Mouse (Mus musculus) gastrocnemius, adult 8-10 months (tissue): Measurements from ENCODE around the gene Paqr6. TPM values are rescaled to one million over a fixed set of nuclear protein-coding genes. Genes with fewer than 3 reads are reported as not detected.
"Not testable (repeated sequence)": the region's sequence is repeated elsewhere in the genome, so short reads cannot be mapped to it uniquely, and the experiment has no call there.

Experiments
- DNase-seq, 2 experiments: peaks; one replicate each; pipeline ENCODE4 v3.0.0; 2022; ENCODE audit warnings: low spot score in 2 of 2
- total RNA-seq, 4 experiments: library from RNA; stranded (reverse); gene quantifications; 2 replicates each; pipeline ENCODE4 v1.2.4; 2022

The Paqr6 gene
- total RNA-seq, 4 experiments from 2014 or later, result 0.15 to 0.94 (median 0.56) TPM

DNA sequence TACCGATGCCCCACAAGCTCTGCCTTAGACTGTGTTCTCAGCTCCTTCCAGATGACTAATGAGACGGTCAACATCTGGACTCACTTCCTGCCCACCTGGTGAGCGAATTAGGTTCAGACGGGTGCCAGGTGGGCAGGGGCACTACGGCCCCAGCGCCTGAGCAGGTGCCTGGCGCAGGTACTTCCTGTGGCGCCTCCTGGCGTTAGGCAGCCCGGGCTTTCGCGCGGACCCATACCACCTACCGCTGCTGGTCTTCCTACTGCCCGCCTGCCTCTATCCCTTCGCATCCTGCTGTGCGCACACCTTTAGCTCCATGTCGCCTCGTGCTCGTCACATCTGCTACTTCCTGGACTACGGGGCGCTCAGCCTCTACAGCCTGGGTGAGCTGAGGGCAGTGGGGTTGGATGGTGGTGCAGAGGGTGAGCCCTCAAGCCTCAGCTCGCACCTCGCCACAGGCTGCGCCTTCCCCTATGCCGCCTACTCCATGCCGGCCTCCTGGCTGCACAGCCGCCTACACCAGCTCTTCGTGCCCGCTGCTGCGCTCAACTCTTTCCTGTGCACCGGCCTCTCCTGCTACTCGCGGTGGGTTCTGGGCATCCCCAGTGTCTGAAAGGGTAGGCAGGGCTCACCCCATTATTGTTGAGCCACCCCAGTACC lies 1.4 kb downstream of the Paqr6 start:
- DNase-seq, result no peak

DNA sequence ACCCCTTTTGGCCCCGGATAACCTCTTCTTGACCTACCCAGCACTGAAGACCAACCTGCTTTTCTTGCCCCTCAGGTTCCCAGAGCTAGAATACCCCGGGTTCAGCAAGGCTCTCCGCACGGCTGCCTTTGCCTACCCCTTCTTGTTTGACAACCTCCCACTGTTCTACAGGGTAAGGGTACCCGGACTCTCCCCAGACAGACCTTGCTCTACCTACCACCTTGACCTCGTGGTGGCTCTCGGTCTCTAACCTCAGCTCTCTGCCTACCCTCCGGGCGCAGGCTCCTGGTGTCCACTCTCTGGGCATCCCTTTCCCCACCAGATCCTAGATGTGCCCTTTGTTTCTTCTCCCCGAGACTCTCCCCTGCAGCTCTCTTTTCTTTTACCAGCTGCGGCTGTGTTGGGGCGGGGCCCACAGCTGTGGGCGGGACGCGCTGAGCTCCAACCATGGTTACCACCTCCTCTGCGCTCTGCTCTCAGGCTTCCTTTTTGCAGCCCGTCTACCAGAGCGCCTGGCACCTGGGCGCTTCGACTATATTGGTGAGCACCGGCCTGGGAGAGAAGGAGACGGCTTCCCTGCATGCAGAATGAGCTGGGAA lies 2.5 kb downstream of the Paqr6 start:
- DNase-seq, result not testable (repeated sequence)

DNA sequence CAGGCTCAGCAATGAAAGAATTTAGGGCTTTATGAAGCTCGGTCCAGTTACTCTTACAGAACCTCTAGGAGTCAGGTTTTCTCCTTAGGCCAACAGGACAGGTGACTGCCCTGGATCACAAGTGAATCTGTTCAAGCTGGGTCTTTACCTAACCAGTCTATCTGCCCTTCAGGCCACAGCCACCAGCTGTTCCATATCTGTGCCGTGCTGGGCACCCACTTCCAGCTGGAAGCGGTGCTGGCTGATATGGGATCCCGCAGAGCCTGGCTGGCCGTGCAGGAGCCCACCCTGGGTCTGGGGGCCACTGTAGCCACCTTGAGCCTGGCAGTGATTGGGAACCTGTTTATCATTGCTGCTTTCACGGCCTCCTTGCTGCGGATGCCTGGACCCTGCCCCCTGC lies 3.1 kb downstream of the Paqr6 start:
- not testable (repeated sequence) for DNase-seq

DNA sequence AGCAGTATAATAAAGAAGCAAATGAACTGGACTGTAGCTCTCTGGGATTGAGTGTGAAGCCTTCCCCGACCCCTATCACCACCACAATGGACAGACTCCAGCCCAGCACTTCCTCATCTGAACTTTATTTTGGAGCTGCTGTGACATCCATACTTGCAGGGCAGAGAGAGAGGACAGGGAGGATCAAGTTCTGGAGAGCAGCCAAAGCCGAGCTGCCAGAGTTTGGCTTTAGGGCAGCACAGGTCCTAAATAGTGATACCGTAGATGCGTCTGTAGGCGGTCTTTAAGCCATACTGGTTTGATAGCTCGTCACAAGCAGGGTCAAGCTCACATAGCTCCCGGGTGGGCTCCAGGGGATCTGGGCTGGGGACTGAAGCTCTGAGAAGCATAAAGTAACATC lies 4.1 kb downstream of the Paqr6 start:
- peak; percentile 45 to 68 for DNase-seq

DNA sequence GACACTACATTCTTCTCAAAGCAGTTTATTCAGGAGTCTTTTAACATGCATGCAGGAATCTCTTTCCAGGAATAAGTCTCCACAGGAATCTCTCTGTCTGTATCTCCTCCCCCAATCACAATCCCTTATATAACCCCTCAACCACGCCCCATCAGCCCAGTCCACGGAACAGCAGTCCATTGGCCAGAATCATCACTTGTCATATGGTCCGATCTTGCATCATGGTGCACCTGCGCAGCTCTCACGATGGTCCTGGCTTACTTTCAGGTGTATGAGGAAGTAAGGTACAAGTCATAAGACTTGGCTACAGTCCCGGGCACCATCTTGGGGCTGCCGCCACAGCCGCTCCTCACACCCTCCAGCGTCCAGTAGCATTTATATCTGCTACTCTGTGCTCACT lies 8.3 kb downstream of the Paqr6 start, which contains the start of gene Bglap3:
Gene Bglap3 (minus strand): TSS at position 101 of the 400 bp plus-strand sequence.
- not testable (repeated sequence) for DNase-seq

DNA sequence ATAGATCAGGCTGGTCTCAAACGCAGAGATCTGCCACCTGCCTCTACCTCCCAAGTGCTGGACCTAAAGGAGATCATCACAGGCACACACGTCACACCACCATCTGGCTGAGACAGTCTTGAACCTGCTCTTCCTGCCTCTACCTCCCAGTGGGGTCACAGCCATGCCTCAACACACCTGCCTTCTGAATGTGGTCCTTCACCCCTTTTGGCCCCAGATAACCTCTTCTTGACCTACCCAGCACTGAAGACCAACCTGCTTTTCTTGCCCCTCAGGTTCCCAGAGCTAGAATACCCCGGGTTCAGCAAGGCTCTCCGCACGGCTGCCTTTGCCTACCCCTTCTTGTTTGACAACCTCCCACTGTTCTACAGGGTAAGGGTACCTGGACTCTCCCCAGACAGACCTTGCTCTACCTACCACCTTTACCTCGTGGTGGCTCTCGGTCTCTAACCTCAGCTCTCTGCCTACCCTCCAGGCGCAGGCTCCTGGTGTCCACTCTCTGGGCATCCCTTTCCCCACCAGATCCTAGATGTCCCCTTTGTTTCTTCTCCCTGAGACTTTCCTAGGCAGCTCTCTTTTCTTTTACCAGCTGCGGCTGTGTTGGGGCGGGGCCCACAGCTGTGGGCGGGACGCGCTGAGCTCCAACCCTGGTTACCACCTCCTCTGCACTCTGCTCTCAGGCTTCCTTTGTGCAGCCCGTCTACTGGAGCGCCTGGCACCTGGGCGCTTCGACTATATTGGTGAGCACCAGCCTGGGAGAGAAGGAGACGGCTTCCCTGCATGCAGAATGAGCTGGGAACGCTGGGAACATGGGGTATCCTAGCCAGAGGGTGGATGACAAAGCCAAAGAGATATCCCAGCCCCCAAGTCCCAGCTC lies 11.6 kb downstream of the Paqr6 start:
- DNase-seq, result not testable (repeated sequence)

DNA sequence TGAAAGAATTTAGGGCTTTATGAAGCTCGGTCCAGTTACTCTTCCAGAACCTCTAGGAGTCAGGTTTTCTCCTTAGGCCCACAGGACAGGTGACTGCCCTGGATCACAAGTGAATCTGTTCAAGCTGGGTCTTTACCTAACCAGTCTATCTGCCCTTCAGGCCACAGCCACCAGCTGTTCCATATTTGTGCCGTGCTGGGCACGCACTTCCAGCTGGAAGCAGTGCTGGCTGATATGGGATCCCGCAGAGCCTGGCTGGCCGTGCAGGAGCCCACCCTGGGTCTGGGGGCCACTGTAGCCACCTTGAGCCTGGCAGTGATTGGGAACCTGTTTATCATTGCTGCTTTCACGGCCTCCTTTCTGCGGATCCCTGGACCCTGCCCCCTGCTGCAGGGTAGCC lies 12.3 kb downstream of the Paqr6 start:
- DNase-seq, result not testable (repeated sequence)

DNA sequence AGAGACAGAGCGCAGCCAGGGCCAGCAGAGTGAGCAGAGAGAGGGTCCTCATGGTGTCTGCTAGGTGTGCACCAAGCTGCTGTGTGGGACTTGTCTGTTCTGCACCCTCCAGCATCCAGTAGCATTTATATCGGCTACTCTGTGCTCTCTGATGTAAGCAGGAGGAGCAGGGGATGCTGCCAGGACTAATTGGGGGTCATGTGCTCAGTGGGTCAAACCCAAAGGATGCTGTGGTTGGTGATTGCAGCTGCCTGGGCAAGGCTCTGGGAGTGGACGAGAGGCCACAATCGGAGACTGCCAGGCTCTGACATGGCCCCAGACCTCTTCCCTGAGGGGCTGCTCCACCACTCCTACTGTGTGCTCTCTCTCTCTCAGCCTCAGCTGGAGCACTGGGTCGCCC lies 14.2 kb downstream of the Paqr6 start, which contains the start of gene Bglap2:
Gene Bglap2 (minus strand): TSS at position 101 of the 400 bp plus-strand sequence.
- DNase-seq, result not testable (repeated sequence)

DNA sequence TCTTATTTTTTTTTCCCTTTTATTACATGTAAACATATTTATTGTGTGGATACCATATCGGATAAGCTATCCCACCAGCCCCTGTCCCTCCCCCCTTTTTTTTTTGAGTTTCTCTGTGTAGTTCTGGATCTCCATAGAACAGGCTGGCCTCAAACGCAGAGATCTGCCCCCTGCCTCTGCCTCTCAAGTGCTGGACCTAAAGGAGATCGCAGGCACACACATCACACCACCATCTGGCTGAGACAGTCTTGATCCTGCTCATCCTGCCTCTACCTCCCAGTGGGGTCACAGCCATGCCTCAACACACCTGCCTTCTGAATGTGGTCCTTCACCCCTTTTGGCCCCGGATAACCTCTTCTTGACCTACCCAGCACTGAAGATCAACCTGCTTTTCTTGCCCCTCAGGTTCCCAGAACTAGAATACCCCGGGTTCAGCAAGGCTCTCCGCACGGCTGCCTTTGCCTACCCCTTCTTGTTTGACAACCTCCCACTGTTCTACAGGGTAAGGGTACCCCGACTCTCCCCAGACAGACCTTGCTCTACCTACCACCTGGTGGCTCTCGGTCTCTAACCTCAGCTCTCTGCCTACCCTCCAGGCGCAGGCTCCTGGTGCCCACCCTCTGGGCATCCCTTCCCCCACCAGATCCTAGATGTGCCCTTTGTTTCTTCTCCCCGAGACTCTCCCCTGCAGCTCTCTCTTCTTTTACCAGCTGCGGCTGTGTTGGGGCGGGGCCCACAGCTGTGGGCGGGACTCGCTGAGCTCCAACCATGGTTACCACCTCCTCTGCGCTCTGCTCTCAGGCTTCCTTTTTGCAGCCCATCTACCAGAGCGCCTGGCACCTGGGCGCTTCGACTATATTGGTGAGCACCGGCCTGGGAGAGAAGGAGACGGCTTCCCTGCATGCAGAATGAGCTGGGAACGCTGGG lies 17.3 kb downstream of the Paqr6 start:
- not testable (repeated sequence) for DNase-seq

DNA sequence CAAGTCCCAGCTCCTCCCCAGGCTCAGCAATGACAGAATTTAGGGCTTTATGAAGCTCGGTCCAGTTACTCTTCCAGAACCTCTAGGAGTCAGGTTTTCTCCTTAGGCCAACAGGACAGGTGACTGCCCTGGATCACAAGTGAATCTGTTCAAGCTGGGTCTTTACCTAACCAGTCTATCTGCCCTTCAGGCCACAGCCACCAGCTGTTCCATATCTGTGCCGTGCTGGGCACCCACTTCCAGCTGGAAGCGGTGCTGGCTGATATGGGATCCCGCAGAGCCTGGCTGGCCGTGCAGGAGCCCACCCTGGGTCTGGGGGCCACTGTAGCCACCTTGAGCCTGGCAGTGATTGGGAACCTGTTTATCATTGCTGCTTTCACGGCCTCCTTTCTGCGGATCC lies 18.0 kb downstream of the Paqr6 start:
- not testable (repeated sequence) for DNase-seq

DNA sequence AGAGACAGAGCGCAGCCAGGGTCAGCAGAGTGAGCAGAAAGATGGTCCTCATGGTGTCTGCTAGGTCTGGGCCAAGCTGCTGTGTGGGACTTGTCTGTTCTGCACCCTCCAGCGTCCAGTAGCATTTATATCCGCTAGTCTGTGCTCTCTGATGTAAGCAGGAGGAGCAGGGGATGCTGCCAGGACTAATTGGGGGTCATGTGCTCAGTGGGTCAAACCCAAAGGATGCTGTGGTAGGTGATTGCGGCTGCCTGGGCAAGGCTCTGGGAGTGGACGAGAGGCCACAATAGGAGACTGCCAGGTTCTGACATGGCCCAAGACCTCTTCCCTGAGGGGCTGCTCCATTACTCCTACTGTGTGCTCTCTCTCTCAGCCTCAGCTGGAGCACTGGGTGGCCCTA lies 20.0 kb downstream of the Paqr6 start, which contains the start of gene Bglap:
Gene Bglap (minus strand): TSS at position 101 of the 400 bp plus-strand sequence.
- no peak for DNase-seq

DNA sequence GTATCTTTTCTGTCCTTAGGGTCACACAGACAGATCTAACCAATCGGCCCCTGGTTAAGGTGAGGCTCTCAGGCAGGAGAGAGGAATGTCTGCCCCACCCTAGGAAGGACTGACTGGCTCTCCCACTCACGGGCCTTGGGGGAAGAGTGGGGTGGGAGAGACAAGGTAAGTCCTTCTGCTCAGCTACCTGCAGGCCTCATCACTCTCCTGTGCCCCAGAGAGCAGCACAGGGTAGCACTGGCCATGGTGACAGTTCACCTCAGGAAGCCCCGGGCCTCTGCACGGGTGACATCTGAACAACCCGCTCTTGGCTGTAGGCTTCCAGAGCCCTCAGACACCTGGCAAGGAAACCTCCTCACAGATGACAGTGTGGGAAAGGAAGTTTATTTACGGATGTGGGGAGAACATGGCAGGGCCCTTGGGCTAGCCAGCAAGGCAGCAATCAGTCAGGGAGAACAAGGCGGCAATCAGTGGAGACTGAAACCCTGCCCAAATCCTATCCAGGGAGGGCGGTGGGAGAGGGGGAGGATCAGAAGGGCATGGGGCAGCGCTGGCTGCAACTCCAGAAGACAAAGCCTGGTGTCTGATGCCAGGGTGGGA lies 29.5 kb downstream of the Paqr6 start:
- DNase-seq, result no peak

DNA sequence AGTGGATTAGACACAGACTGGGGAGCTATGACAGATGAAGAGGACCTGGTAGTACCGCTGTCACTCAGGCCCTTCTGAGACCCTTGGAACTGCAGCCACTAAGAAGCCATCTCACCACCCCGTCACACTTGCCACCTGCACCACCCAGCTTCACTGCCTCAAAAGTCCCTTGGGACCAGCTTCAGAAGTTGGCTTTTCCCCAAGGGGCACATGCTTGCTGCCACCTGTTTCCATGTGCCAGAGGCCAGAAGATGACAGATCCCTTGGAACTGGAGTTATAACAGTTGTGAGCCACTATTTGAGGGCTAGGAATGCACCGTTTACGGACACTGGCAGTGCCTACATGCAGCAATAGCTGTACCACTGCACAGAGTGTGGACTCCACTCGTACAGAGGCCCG lies 30.9 kb downstream of the Paqr6 start:
- no peak for DNase-seq

DNA sequence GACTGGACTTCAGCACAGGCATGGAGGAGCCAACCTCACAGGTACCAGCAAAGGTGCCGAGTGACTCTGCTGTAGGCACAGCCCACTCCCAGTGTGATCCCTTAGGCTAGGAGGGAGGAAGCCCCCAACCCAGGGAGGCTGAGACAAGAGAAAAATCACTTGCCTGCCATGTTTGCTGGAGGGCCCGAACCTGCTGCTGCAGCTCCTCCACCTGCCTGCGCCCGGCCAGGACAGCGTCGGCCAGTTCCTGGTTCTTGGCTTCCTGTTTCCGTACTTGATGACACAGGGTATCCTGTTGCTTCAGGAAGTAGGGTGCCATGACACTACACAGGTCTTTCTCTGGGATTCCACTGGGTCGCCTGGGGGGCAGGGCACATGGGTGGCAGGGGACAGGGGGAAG lies 31.4 kb downstream of the Paqr6 start:
- DNase-seq, result no peak

DNA sequence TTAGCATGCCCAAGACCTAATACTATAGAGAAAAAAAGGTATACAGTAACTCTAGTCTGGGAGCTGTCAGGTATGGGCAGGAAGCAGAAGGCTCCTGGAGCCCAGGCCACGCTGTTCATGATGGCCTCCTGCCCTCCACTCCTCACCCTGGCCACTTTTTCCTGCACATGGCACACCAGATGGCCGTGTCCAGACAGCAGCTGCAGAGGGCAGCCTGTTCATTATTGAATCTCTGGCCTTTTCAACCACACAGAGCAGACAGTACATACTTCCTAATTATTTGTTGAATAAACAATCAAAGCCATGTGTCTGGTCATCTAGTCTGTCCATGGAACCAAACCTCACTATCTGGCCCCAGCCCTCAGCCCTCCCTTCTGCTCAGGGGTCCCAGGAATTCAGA lies 34.3 kb downstream of the Paqr6 start:
- DNase-seq, result no peak

DNA sequence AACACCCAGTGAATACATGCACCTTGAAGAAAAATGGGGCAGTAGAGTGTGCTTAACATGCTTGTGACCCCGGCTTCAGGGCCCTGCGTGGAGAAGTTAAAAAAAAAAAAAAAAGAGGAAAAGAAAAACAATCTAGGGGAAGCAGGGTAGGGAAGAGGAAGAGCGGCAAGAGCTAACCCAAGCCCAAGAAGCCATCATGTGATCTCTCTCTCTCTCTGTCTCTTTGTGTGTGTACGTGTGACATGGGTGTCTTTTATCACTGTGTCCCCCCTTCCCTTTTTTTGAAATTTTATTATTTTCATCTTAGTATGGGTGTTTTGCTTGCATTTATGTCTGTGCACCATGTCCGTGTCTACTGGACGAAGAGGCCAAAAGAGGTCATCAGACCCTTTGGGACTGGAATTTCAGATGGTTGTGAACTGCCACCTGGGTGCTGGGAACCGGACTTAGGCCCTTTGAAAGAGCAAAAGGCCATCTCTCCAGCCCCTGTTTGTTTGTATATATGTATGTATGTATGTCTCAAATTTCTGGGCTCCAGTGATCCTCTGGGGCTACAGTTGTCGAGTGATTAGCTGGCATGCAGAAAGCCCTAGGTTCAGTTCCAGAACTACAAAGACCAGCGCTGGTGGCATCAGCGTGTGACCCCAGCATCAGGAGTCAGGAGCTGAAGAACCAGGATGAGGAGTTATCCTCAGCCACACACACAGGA lies 39.3 kb downstream of the Paqr6 start:
- DNase-seq, result no peak

DNA sequence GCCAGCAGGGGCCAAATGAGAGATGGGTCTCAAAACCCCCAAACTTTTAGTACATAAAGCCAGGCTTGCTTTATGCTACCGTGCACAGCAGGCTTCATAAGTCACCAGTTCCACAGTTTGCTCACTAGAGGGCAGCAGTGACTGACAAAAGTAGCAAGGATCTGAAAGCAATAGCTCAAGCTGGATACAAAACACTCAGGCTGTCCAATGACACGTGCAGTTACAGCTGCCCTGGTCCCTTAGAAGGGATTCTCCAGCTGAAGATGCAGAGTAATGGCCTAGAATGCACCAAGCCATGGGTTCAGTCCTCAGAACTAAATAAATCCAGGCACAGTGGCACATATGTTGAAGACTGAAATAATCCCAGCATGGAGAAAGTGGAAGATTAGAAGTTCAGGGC lies 42.7 kb downstream of the Paqr6 start:
- peak; percentile 38 to 49 for DNase-seq

DNA sequence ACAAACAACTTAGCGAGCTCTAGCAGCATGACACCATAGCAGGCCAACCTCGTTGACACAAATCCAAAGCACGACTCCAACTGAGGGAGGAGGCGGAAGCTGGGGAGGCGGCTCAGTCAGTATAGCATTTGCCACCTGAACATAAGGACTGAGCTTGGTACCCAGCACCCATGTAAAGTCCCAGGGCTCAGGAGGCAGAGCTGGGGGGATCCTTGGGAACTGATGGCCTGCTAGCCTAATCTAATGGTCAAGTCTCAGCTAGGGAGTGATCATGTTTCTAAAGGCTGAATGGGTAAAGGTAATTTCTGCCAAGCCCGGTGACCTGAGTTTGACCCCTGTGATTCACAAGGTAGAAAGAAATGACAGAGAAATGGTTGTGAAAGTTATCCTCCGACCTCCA lies 43.1 kb downstream of the Paqr6 start:
- no peak for DNase-seq

DNA sequence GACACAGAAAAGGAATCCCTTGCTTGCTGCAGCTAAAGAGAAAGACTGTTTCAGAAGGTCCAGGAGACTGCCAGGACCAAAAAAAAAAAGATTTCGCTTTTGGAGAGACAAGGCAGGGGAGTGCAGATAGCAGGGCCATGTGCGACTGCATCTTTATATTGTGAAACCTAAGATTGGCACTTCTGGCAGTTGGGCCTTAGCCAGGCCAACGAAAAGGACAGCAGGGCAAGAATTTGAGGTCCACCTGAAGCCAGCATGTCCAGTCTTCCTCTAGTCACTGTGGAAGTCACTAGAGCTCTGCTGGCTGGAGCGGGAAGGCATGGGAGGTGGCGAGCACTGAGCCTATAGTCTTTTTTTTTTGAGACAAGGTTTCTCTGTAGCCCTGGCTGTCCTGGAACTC lies 44.6 kb downstream of the Paqr6 start:
- no peak for DNase-seq
